Mouse (Mus musculus) heart, postnatal 0 days (tissue): ENCODE measurements around the gene Bicral. TPM values are rescaled to one million over a fixed set of nuclear protein-coding genes. Genes with fewer than 3 reads are reported as not detected.

Experiments
- ATAC-seq: fragments of 200-750 bp; cut with Nextera tagmentation; 2 replicates; pipeline ENCODE4 v1.8.0; 2017; ENCODE audit warnings: low read depth, moderate number of reproducible peaks, moderate library complexity; ENCODE audit not compliant: insufficient read depth
- DNase-seq: peaks from one replicate; pipeline ENCODE4 v3.0.0-alpha.2; 2016; ENCODE audit warnings: low spot score
- H3K27ac ChIP-seq: fragments of 300-500 bp; sonication (generic); 2 replicates; pipeline ENCODE4 v1.5.1; 2014; ENCODE audit warnings: low read depth, mild to moderate bottlenecking
- H3K27me3 ChIP-seq: fragments of 300-500 bp; sonication (generic); 2 replicates; pipeline ENCODE4 v1.6.1; 2014; ENCODE audit warnings: low read length, mixed read lengths; ENCODE audit not compliant: control insufficient read depth, insufficient read depth
- H3K36me3 ChIP-seq: fragments of 300-500 bp; sonication (generic); replicated peaks from 2 replicates; pipeline ENCODE4 v1.6.1; 2014; ENCODE audit warnings: low read length, mixed read lengths; ENCODE audit not compliant: control insufficient read depth, insufficient read depth
- H3K4me1 ChIP-seq: fragments of 300-500 bp; sonication (generic); 2 replicates; pipeline ENCODE4 v1.6.1; 2014; ENCODE audit warnings: antibody characterized with exemption; ENCODE audit not compliant: control insufficient read depth, insufficient read depth
- H3K4me2 ChIP-seq: fragments of 300-500 bp; sonication (generic); 2 replicates; pipeline ENCODE4 v1.6.1; 2014; ENCODE audit warnings: low read depth, mild to moderate bottlenecking, low read length, moderate library complexity
- H3K4me3 ChIP-seq: fragments of 300-500 bp; sonication (generic); 2 replicates; pipeline ENCODE4 v1.5.1; 2014; ENCODE audit warnings: low read depth, low read length
- H3K9ac ChIP-seq: fragments of 300-500 bp; sonication (generic); replicated peaks from 2 replicates; pipeline ENCODE4 v1.6.1; 2014; ENCODE audit warnings: low read depth, low read length, mixed read lengths
- H3K9me3 ChIP-seq: fragments of 300-500 bp; sonication (generic); replicated peaks from 2 replicates; pipeline ENCODE4 v1.6.1; 2016; ENCODE audit warnings: low read length; ENCODE audit not compliant: control insufficient read depth
- CTCF ChIP-seq: IDR thresholded peaks from 2 replicates; pipeline ENCODE4 v1.5.1; 2016; ENCODE audit warnings: antibody characterized with exemption, control low read depth, low read depth
- EP300 ChIP-seq: IDR thresholded peaks from 2 replicates; pipeline ENCODE4 v1.6.1; 2016; ENCODE audit warnings: antibody characterized with exemption, low read depth
- WGBS: fragments of 180-500 bp; shearing (Covaris S2); extraction: QIAGEN DNeasy Blood & Tissue Kit; methylation state at CpG from one replicate; pipeline ENCODE4 v1.1.7; 2014; 5-methylcytosine and 5-hydroxymethylcytosine counted together
- polyA plus RNA-seq: library from polyadenylated mRNA; unstranded; fragments of >200 nt; fragmentation: Nextera tagmentation; extraction: Ambion mirVana; gene quantifications from 2 replicates; pipeline ENCODE4 v1.2.1, GENCODE M21; 2015
- total RNA-seq: library from RNA; depleted of rRNA; stranded (reverse); fragments of >200 nt; gene quantifications from 2 replicates; pipeline ENCODE4 v1.2.3, GENCODE M21; 2014; ENCODE audit warnings: low replicate concordance

Bicral gene
- total and polyA plus RNA-seq, 2 experiments from 2014 or later, result 1.8 to 3.6 TPM

DNA sequence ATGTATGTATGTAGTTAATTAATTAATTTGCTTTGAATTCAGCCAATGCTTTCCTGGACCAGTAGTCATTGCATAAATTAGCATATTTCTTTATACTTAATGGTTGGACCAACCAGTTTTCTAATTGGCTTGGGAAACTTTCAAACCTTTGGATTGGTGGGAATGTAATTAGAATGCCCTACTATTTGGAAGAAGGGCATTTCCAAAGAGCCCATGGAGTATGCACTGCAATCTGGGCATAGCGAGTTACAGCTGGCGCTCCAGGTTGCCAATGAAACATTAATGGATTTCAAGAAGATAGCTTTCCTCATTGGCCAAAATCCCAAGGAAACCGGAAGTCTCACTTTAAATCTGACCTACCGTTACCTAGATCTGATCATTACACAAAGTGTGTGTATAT is 1.8 kb upstream of the Bicral start:
- no peaks in the 10 kb centered on the region for H3K9me3 ChIP-seq
- H3K27ac ChIP-seq, result no peak overlapping the region
- 92% methylated on average over 4 of the region's 4 CpGs for WGBS
- H3K36me3 ChIP-seq, result no peaks in the 10 kb centered on the region
- TF ChIP-seq CTCF, result no peak
- no peak for TF ChIP-seq EP300
- no peak overlapping the region for H3K4me3 ChIP-seq
- no peaks in the 10 kb centered on the region for H3K27me3 ChIP-seq
- H3K4me1 ChIP-seq, result no peaks in the 10 kb centered on the region
- no peak for DNase-seq
- H3K9ac ChIP-seq, result no peak overlapping the region
- no peak for ATAC-seq
- H3K4me2 ChIP-seq, result no peak overlapping the region

- Histone ChIP-seq H3K4me2 (peak overlapping the region; percentile 80), H3K4me3 (peak overlapping the region; percentile 86), H3K27ac (peak overlapping the region; percentile 99), H3K27me3 (no peaks in the 10 kb centered on the region), H3K36me3 (no peaks in the 10 kb centered on the region), H3K9me3 (no peaks in the 10 kb centered on the region), H3K4me1 (peaks cover 11% of the 10 kb centered on the region), H3K9ac (peak overlapping the region; percentile 99)
- DNase-seq, result no peak
- TF ChIP-seq CTCF (no peak), EP300 (no peak)
- WGBS, result 29% methylated on average over 9 of the region's 9 CpGs
- ATAC-seq, result no peak
These were observed 615 bp upstream of the Bicral start for GRCm38 (mm10) chr17:46858749-46859444.

DNA sequence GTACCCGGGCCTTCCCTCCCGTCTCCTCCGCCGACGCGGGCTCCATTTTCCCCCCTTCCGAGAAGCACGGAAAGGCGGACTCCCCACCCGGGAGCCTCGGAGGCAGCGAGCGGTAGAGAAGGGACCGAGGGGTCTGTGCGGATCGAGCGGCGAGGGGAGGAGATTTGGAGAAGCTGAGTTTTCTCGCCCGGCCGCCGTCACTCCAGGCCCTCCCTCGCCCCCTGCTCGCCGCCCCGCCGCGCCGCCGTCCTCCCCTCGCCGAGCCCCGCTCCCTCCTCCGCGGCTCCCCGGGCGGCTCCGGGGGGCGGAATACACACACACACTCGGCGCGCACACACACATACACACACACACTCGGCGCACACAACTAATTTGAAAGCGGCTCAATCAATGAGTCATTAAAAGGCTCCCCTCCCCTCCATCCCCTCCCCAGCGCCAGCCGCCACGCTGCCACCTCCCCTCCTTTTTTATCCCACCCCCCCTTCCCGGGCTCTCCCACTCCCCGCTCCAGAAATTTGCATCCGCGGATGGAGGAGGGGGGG is 850 bp downstream of the Bicral start:
- TF ChIP-seq EP300, result no peak; the same call in 1 of the 2 replicates
- no peak for TF ChIP-seq CTCF
- ATAC-seq, result peak; percentile 69

DNA sequence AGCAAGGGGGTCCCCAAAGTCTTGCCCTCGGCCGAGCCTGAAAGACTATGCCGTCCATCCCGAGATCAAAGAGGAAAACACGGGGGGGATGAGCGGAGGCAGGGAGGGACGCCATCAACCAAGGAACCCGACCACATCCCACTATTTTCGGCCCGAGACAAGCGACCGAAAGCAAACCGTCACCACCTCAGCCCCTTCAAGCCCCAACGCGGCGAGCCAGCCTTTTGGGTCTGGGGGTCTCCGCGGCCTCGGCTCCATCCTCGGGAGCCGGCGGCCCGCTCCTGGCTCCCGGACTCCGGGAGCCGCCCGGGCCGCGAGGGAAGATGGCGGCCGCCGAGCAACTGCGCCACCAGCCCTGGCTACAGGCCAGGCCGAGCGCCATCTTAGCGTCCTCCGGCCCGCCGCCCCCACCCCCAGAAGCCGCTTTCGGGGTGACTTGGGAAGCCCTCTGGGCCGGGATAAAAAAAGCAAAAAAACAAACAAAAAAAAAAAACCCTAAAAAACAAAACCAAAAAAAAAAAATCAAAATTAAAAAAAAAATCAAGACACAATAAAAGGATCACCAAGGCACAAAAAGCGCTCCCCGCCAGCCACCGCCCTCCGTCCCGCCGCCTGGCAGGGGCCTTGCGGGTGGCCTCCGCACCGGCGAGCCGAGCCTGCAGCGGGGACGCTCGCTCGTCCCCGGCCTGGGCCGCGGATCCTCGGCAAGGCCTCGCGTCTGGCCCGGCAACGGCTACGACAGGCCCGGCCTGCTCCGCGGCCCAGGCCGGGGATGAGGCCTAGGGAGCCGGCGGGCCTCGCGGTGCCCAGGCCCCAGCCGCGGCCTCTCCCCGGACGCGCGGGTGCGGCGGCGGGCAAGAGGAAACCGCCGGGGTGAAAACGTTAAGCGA is 1.6 kb downstream of the Bicral start:
- DNase-seq (peak; percentile 79), ATAC-seq (peak; percentile 41)
- Histone ChIP-seq H3K4me2 (peak overlapping the region; percentile 80), H3K27me3 (no peaks in the 10 kb centered on the region), H3K9me3 (no peaks in the 10 kb centered on the region), H3K27ac (peak overlapping the region; percentile 99), H3K4me1 (peaks cover 22% of the 10 kb centered on the region), H3K4me3 (peak overlapping the region; percentile 86), H3K9ac (peak overlapping the region; percentile 99), H3K36me3 (no peaks in the 10 kb centered on the region)
- under 1% methylated on average over 87 of the region's 87 CpGs for WGBS
- TF ChIP-seq EP300 (peak; percentile 55; the same call in 1 of the 2 replicates), CTCF (no peak)

More for the DNA sequence above, 850 bp downstream of the Bicral start:
- peak; percentile 73 for DNase-seq
- peak overlapping the region; percentile 99 for H3K27ac ChIP-seq
- no peaks in the 10 kb centered on the region for H3K9me3 ChIP-seq
- no peaks in the 10 kb centered on the region for H3K36me3 ChIP-seq
- H3K4me3 ChIP-seq, result peak overlapping the region; percentile 86
- peaks cover 22% of the 10 kb centered on the region for H3K4me1 ChIP-seq
- H3K4me2 ChIP-seq, result peak overlapping the region; percentile 80
- no peaks in the 10 kb centered on the region for H3K27me3 ChIP-seq
- 0% methylated on average over 21 of the region's 52 CpGs for WGBS
- peak overlapping the region; percentile 99 for H3K9ac ChIP-seq

DNA sequence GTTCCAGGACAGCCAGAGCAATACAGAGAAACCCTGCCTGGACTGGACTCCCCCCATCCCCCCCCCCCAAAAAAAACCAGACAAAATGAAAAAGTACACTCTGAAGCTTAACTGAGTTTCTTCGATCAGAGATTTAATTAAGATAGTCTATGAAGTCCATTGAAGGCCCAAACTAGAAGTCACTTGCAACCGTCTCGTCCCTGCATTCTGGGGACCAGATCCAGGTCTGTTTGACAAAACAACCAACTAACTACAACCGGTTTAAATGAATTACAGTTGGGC is 2.2 kb downstream of the Bicral start:
- Histone ChIP-seq H3K4me1 (peaks cover 22% of the 10 kb centered on the region), H3K9me3 (no peaks in the 10 kb centered on the region), H3K36me3 (no peaks in the 10 kb centered on the region), H3K9ac (peak overlapping the region; percentile 99), H3K4me2 (peak overlapping the region; percentile 80), H3K4me3 (peak overlapping the region; percentile 86), H3K27ac (peak overlapping the region; percentile 99), H3K27me3 (no peaks in the 10 kb centered on the region)
- WGBS, result 6% methylated on average over 4 of the region's 4 CpGs
- TF ChIP-seq EP300 (no peak), CTCF (no peak)
- ATAC-seq (no peak), DNase-seq (no peak)
